Mouse (Mus musculus) heart, adult 11 months (tissue): Measurements from ENCODE around the gene 4930539E08Rik.

Source experiments
- DNase-seq: peaks from one replicate; pipeline ENCODE4 v3.0.0; 2022

The 4930539E08Rik gene

GRCm38 (mm10) chr17:28894050-28894767, 20.9 kb downstream of the 4930539E08Rik start:
- DNase-seq, result peak; percentile 95

- DNase-seq, result no peak
Measured at GRCm38 (mm10) chr17:28886266-28886665, 28.9 kb downstream of the 4930539E08Rik start.

- no peak for DNase-seq
Measured at GRCm38 (mm10) chr17:28885231-28885630, 29.9 kb downstream of the 4930539E08Rik start.

GRCm38 (mm10) chr17:28883941-28884516, 31.1 kb downstream of the 4930539E08Rik start:
- no peak for DNase-seq

- no peak for DNase-seq
Measured at GRCm38 (mm10) chr17:28882810-28883209, 32.3 kb downstream of the 4930539E08Rik start.

- DNase-seq, result peak; percentile 95
Measured at GRCm38 (mm10) chr17:28882316-28882715, 32.8 kb downstream of the 4930539E08Rik start.

GRCm38 (mm10) chr17:28879931-28880391, 35.2 kb downstream of the 4930539E08Rik start:
- no peak for DNase-seq

- DNase-seq, result peak; percentile 90
Measured at GRCm38 (mm10) chr17:28876821-28877220, 38.3 kb downstream of the 4930539E08Rik start.

- DNase-seq, result peak; percentile 85
Measured at GRCm38 (mm10) chr17:28876331-28876730, 38.8 kb downstream of the 4930539E08Rik start.

GRCm38 (mm10) chr17:28875316-28875715, 39.8 kb downstream of the 4930539E08Rik start:
- DNase-seq, result peak; percentile 97

- peak; percentile 97 for DNase-seq
Measured at GRCm38 (mm10) chr17:28874825-28875224, 40.3 kb downstream of the 4930539E08Rik start.

GRCm38 (mm10) chr17:28874216-28874615, 40.9 kb downstream of the 4930539E08Rik start:
- no peak for DNase-seq

- DNase-seq, result no peak
Measured at GRCm38 (mm10) chr17:28872322-28872721, 42.8 kb downstream of the 4930539E08Rik start.

GRCm38 (mm10) chr17:28871831-28872230, 43.3 kb downstream of the 4930539E08Rik start:
- no peak for DNase-seq

- no peak for DNase-seq
Measured at GRCm38 (mm10) chr17:28870435-28870834, 44.7 kb downstream of the 4930539E08Rik start.

GRCm38 (mm10) chr17:28869412-28870110, 45.6 kb downstream of the 4930539E08Rik start:
- DNase-seq, result no peak

GRCm38 (mm10) chr17:28867381-28867780, 47.7 kb downstream of the 4930539E08Rik start:
- no peak for DNase-seq

- no peak for DNase-seq
Measured at GRCm38 (mm10) chr17:28866921-28867320, 48.2 kb downstream of the 4930539E08Rik start.

GRCm38 (mm10) chr17:28864464-28864863, 50.7 kb downstream of the 4930539E08Rik start:
- no peak for DNase-seq

- no peak for DNase-seq
Measured at GRCm38 (mm10) chr17:28863926-28864325, 51.2 kb downstream of the 4930539E08Rik start.

- DNase-seq, result peak; percentile 89
Measured at GRCm38 (mm10) chr17:28858205-28858604, 56.9 kb downstream of the 4930539E08Rik start, which contains the start of gene Pnpla1. Gene Pnpla1, plus strand, starts transcription at chr17:28858411.

GRCm38 (mm10) chr17:28856030-28856429, 59.1 kb downstream of the 4930539E08Rik start:
- no peak for DNase-seq

GRCm38 (mm10) chr17:28855166-28855885, 59.8 kb downstream of the 4930539E08Rik start:
- DNase-seq, result peak; percentile 85
